Mouse (Mus musculus) ES-E14 (cell line): Measurements from ENCODE around the gene Csrp3.

Experiments
- CHD2 ChIP-seq: IDR thresholded peaks from 2 replicates; pipeline ENCODE4 v1.6.1; 2014; ENCODE audit warnings: mild to moderate bottlenecking, low read depth, low read length, inconsistent platforms
- HCFC1 ChIP-seq: IDR thresholded peaks from 2 replicates; pipeline ENCODE4 v1.6.1; 2012; ENCODE audit warnings: low read length, inconsistent platforms, borderline replicate concordance; ENCODE audit not compliant: insufficient read depth

- 0 out of 2 replicates have a peak, but pooled peaks have one; percentile 20 for TF ChIP-seq HCFC1
- TF ChIP-seq CHD2, result no peak
Observed at GRCm38 (mm10) chr7:48880591-48881481, 33.0 kb upstream of the Csrp3 start.
